Mouse (Mus musculus): Measurements from ENCODE around the gene Ptgis. TPM values are rescaled to one million over a fixed set of nuclear protein-coding genes. Genes with fewer than 3 reads are reported as not detected.

Ptgis gene
- polyA plus RNA-seq, 2 experiments: 0.36 to 0.46 TPM

DNA sequence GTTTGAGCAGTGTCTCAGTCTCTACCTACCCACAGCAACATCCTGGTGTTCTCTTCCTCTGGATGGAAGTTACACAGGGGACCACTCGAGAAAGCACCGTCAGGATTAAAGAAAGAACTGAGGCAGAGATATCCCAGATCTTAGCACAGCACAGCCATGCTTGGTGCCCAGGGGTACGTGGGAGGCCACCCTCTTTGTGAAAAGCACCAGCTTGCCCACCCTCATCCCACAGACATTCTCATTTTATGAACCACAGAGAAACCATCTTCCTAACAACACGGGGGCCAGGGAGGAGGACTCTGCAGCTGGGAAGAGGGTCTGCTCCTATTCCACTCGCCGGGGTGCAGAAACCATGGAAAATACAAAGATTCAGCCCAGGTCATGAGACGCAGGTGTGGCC, 90.3 kb downstream of the Ptgis start:
- H3K4me2 ChIP-seq (ENCODE audit: low read depth): no peak overlapping the region
- H3K27me3 ChIP-seq (ENCODE audit: control insufficient read depth, insufficient read depth, low read length): no peaks in the 10 kb centered on the region
- DNase-seq (ENCODE audit: low read depth in 3 of 3, low spot score in 3 of 3) (no peak), ATAC-seq (ENCODE audit: insufficient read depth) (no peak)
- TF ChIP-seq CTCF (IDR thresholded peaks at IDR 0.05; ENCODE audit: low read depth): no peak
- H3K4me3 ChIP-seq (ENCODE audit: insufficient read depth in 1 of 2, low read depth in 2 of 2, low read length in 2 of 2): no peak overlapping the region
- H3K9ac ChIP-seq (replicated peaks): no peak overlapping the region
- WGBS (ENCODE audit: insufficient replicate concordance): 68% methylated on average over 7 of the region's 7 CpGs
- H3K9me3 ChIP-seq (ENCODE audit: control insufficient read depth, low read length): no peaks in the 10 kb centered on the region
- H3K27ac ChIP-seq: no peak overlapping the region
- H3K4me1 ChIP-seq (replicated peaks; ENCODE audit: control insufficient read depth in 2 of 2, insufficient read depth in 2 of 2, low read length in 1 of 2): no peaks in the 10 kb centered on the region
- H3K36me3 ChIP-seq (replicated peaks; ENCODE audit: control insufficient read depth, insufficient read depth, low read depth): no peaks in the 10 kb centered on the region

DNA sequence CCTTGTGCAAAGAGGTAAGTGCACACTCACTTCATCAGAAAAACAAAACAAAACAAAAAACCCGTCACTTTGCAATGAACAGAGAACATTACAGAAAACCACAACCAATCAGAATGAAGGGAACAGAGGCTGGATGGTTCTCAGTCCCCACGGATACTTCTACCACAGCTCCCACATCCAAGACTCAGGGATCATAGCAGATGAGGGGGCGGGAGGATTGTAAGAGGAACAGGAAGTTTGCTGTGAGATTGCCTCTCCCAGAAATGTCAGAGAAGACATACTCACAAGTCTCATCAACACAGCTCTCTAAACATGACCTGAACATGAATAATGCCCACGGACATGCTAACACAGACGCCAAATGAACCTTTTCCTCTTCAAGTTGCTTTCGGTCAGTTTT, 91.4 kb downstream of the Ptgis start:
- WGBS (ENCODE audit: insufficient replicate concordance): 61% methylated on average over 6 of the region's 6 CpGs

DNA sequence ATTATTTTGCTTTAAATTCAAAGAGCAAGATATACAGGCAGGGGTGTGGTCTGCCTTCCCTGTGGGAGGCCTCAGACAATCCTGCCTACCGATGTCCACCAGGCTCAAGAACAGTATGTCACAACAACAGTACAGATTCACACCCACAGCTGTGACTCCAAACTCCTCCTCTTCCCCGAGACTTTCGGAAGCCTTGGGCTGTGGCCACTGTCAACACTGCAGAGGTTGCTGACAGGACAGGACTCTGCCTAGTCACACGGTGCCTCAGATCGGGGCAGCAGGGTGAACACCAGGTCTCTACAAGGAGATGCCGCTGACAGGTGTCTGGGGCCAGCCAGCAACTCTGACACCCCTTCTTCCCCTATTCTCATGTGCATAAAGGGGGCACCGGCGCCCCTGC, 92.7 kb downstream of the Ptgis start:
- Histone ChIP-seq H3K4me1 (replicated peaks; ENCODE audit: control insufficient read depth in 2 of 2, insufficient read depth in 2 of 2, low read length in 1 of 2) (no peaks in the 10 kb centered on the region), H3K27me3 (ENCODE audit: control insufficient read depth, insufficient read depth, low read length) (peaks cover 10% of the 10 kb centered on the region), H3K27ac (no peak overlapping the region), H3K9ac (replicated peaks) (no peak overlapping the region), H3K4me3 (ENCODE audit: insufficient read depth in 1 of 2, low read depth in 2 of 2, low read length in 2 of 2) (no peak overlapping the region), H3K36me3 (replicated peaks; ENCODE audit: control insufficient read depth, insufficient read depth, low read depth) (no peaks in the 10 kb centered on the region), H3K9me3 (ENCODE audit: control insufficient read depth, low read length) (no peaks in the 10 kb centered on the region), H3K4me2 (ENCODE audit: low read depth) (no peak overlapping the region)
- DNase-seq (ENCODE audit: low read depth in 3 of 3, low spot score in 3 of 3) (no peak), ATAC-seq (ENCODE audit: insufficient read depth) (no peak)
- TF ChIP-seq CTCF (IDR thresholded peaks at IDR 0.05; ENCODE audit: low read depth) (no peak), EP300 (IDR thresholded peaks at IDR 0.05; ENCODE audit: low read depth) (no peak)
- WGBS (ENCODE audit: insufficient replicate concordance): 62% methylated on average over 8 of the region's 8 CpGs

More for the DNA sequence above, 91.4 kb downstream of the Ptgis start:
- Histone ChIP-seq H3K27me3 (ENCODE audit: control insufficient read depth, insufficient read depth, low read length) (peaks cover 6% of the 10 kb centered on the region), H3K4me2 (ENCODE audit: low read depth) (no peak overlapping the region), H3K4me1 (replicated peaks; ENCODE audit: control insufficient read depth in 2 of 2, insufficient read depth in 2 of 2, low read length in 1 of 2) (no peaks in the 10 kb centered on the region), H3K27ac (no peak overlapping the region), H3K36me3 (replicated peaks; ENCODE audit: control insufficient read depth, insufficient read depth, low read depth) (no peaks in the 10 kb centered on the region), H3K9ac (replicated peaks) (no peak overlapping the region), H3K4me3 (ENCODE audit: insufficient read depth in 1 of 2, low read depth in 2 of 2, low read length in 2 of 2) (no peak overlapping the region), H3K9me3 (ENCODE audit: control insufficient read depth, low read length) (no peaks in the 10 kb centered on the region)
- TF ChIP-seq CTCF (IDR thresholded peaks at IDR 0.05; ENCODE audit: low read depth): no peak
- no peak for TF ChIP-seq EP300 (IDR thresholded peaks at IDR 0.05; ENCODE audit: low read depth)
- ATAC-seq (ENCODE audit: insufficient read depth) (no peak), DNase-seq (ENCODE audit: low read depth in 3 of 3, low spot score in 3 of 3) (no peak)

DNA sequence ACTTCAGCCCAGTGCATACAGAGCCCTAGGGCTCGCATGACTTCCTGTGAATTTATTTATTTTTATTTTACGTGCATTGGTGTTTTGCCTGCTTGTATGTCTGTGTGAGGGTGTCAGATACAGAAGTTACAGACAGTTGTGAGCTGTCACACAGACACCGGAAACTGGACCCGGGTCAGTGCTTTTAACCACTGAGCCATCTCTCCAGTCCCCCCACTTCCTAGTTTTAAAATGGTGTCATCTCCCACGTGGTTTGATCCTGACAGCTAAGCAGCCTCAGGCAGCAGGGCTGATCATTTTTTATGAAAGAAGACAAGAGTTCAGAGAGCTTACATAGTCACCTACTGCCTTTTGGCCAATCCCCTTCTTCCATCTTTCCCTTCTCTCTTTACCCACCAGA, 94.5 kb downstream of the Ptgis start:
- Histone ChIP-seq H3K4me1 (replicated peaks; ENCODE audit: control insufficient read depth in 2 of 2, insufficient read depth in 2 of 2, low read length in 1 of 2) (peaks cover 12 to 15% of the 10 kb centered on the region in 2 experiments), H3K4me3 (ENCODE audit: insufficient read depth in 1 of 2, low read depth in 2 of 2, low read length in 2 of 2) (no peak overlapping the region), H3K27ac (no peak overlapping the region), H3K4me2 (ENCODE audit: low read depth) (no peak overlapping the region), H3K27me3 (ENCODE audit: control insufficient read depth, insufficient read depth, low read length) (peaks cover 10% of the 10 kb centered on the region), H3K9ac (replicated peaks) (no peak overlapping the region), H3K9me3 (ENCODE audit: control insufficient read depth, low read length) (no peaks in the 10 kb centered on the region), H3K36me3 (replicated peaks; ENCODE audit: control insufficient read depth, insufficient read depth, low read depth) (no peaks in the 10 kb centered on the region)
- DNase-seq (ENCODE audit: low read depth in 3 of 3, low spot score in 3 of 3) (no peak), ATAC-seq (ENCODE audit: insufficient read depth) (no peak)
- TF ChIP-seq CTCF (IDR thresholded peaks at IDR 0.05; ENCODE audit: low read depth) (no peak), EP300 (IDR thresholded peaks at IDR 0.05; ENCODE audit: low read depth) (no peak)
- 31% methylated on average over 5 of the region's 5 CpGs for WGBS (ENCODE audit: insufficient replicate concordance)

DNA sequence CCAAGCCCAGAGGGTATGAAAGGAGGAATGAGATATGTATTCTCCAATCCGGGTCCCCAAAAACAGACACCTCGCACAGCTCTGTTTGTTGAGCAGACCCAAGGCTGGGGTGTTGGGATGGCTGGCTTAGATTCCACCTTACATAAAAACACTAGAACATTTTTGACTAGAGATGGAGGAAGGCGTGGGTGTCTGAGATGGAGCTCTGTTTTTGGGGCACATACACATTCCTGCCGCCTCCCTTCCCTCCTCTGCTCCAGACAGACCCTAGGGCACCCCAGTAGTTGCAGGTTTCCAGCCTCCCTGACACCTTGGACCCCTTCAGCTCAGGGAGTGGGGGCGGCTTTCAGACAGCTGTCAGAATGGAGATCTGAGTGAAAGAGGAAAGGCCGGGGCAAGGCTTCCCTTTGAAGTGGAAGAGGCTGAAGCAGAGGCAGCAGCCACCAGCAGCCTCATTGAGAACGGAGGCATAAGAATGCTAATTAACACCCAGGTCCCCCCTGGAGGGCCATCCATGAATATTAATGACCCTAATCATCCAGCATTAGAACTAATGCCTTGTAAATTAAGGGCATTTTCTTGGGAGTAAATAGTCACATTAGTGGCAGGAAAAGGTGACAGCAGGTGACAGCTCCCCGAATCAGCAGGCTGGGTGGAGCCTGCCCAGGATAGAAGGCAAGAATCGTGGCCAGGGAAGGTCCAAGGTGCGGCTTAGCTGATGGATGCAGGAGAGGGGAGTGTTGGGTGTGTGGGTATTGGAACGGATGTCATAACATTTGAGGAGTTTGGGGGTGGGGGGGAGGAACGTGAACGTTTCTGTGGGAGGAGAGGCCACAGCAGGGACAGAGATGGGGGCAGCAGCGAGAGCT, 95.7 kb downstream of the Ptgis start:
- WGBS (ENCODE audit: insufficient replicate concordance): 8% methylated on average over 14 of the region's 14 CpGs
- no peaks in the 10 kb centered on the region for H3K9me3 ChIP-seq (ENCODE audit: control insufficient read depth, low read length)
- H3K27ac ChIP-seq: no peak overlapping the region
- H3K9ac ChIP-seq (replicated peaks): no peak overlapping the region
- H3K4me2 ChIP-seq (ENCODE audit: low read depth): no peak overlapping the region
- H3K4me1 ChIP-seq (replicated peaks; ENCODE audit: control insufficient read depth in 2 of 2, insufficient read depth in 2 of 2, low read length in 1 of 2): peaks cover 12 to 15% of the 10 kb centered on the region in 2 experiments
- no peaks in the 10 kb centered on the region for H3K36me3 ChIP-seq (replicated peaks; ENCODE audit: control insufficient read depth, insufficient read depth, low read depth)
- no peak overlapping the region for H3K4me3 ChIP-seq (ENCODE audit: insufficient read depth in 1 of 2, low read depth in 2 of 2, low read length in 2 of 2)
- no peak for TF ChIP-seq EP300 (IDR thresholded peaks at IDR 0.05; ENCODE audit: low read depth)
- TF ChIP-seq CTCF (IDR thresholded peaks at IDR 0.05; ENCODE audit: low read depth): no peak
- no peak for DNase-seq (ENCODE audit: low read depth in 3 of 3, low spot score in 3 of 3)
- no peak for ATAC-seq (ENCODE audit: insufficient read depth)
- H3K27me3 ChIP-seq (ENCODE audit: control insufficient read depth, insufficient read depth, low read length): peaks cover 10% of the 10 kb centered on the region
